Mouse (Mus musculus): ENCODE measurements around the gene Macrod1. TPM values are rescaled to one million over a fixed set of nuclear protein-coding genes. Genes with fewer than 3 reads are reported as not detected.

The Macrod1 gene
- polyA plus RNA-seq, 1 experiment, result 13.4 TPM

DNA sequence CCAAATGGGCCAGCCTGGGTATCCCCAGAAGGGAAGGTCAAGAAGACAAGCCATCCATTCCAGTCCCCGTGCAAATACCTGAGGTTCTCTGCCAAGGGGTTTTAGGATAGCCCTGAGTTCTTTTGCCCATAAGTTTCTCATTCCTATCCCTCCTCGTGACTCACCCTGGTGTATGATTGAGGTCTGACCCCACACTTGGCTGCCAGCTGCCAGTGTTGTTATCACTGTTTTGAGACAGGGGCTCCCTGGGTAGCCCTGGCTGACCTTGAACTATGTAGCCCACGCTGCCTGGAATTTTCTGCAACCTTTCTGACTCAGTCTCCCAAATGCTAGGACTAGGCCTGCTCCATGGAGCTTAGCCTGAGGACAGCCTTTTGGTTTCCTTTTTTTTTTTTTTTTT is 104.5 kb downstream of the Macrod1 start:
- Histone ChIP-seq H3K27me3 (ENCODE audit: control insufficient read depth, insufficient read depth, low read length) (peaks cover 20% of the 10 kb centered on the region), H3K4me1 (ENCODE audit: control insufficient read depth, insufficient read depth, insufficient read length) (peaks cover 6% of the 10 kb centered on the region; the same call in 1 of the 2 replicates), H3K4me3 (ENCODE audit: extremely low read depth, insufficient read depth, insufficient read length) (no peak overlapping the region), H3K36me3 (ENCODE audit: control insufficient read depth, insufficient read depth, low read length) (no peaks in the 10 kb centered on the region), H3K27ac (ENCODE audit: insufficient read depth, low read length) (no peak overlapping the region)
- WGBS, result 79% methylated on average over 3 of the region's 3 CpGs
- TF ChIP-seq POLR2A (IDR thresholded peaks at IDR 0.05; ENCODE audit: low read depth, low read length), result no peak
- no peak for TF ChIP-seq CTCF (IDR thresholded peaks at IDR 0.05; ENCODE audit: extremely low read depth, insufficient read depth, insufficient read length, insufficient replicate concordance)
- no peak for DNase-seq (ENCODE audit: low read depth in 1 of 2, low spot score in 2 of 2)

- 16% methylated on average over 6 of the region's 6 CpGs for WGBS
- Histone ChIP-seq H3K27ac (ENCODE audit: insufficient read depth, low read length) (no peak overlapping the region), H3K36me3 (ENCODE audit: control insufficient read depth, insufficient read depth, low read length) (no peaks in the 10 kb centered on the region), H3K4me1 (ENCODE audit: control insufficient read depth, insufficient read depth, insufficient read length) (peaks cover 6% of the 10 kb centered on the region; the same call in 1 of the 2 replicates), H3K4me3 (ENCODE audit: extremely low read depth, insufficient read depth, insufficient read length) (no peak overlapping the region), H3K27me3 (ENCODE audit: control insufficient read depth, insufficient read depth, low read length) (peaks cover 20% of the 10 kb centered on the region)
- no peak for DNase-seq (ENCODE audit: low read depth in 1 of 2, low spot score in 2 of 2)
- no peak for TF ChIP-seq CTCF (IDR thresholded peaks at IDR 0.05; ENCODE audit: extremely low read depth, insufficient read depth, insufficient read length, insufficient replicate concordance)
- TF ChIP-seq POLR2A (IDR thresholded peaks at IDR 0.05; ENCODE audit: low read depth, low read length), result no peak
Observed at GRCm38 (mm10) chr19:7164238-7164637, 107.6 kb downstream of the Macrod1 start.

DNA sequence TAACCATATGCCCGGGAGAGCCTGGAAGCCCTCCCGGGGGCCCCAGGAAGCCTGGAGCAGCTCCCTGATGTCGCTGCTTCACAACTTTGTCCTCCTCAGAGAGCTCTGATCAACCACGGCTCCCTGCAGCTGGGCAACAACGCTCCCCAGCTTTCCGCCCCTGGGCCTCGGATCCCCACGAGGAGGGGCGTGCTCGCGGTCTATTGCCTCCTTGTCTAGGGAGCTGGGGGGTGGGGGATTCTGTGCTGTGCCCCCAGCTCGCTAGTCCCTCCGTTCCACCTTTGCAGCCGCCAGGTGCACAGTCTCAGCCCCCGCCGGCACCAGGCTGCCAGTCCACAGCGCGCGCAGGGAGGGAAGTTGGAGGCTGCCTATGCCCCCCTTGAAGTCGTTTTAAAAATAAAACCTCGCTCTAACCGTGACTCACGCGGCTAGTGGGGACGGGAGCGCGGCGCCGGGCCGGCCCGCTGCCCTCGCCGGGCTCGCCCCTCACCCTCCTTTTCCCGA is 108.3 kb downstream of the Macrod1 start:
- Histone ChIP-seq H3K4me1 (ENCODE audit: control insufficient read depth, insufficient read depth, insufficient read length) (peaks cover 6% of the 10 kb centered on the region; the same call in 1 of the 2 replicates), H3K4me3 (ENCODE audit: extremely low read depth, insufficient read depth, insufficient read length) (peak overlapping the region; percentile 41; the same call in 1 of the 2 replicates), H3K27ac (ENCODE audit: insufficient read depth, low read length) (no peak overlapping the region), H3K36me3 (ENCODE audit: control insufficient read depth, insufficient read depth, low read length) (no peaks in the 10 kb centered on the region), H3K27me3 (ENCODE audit: control insufficient read depth, insufficient read depth, low read length) (peaks cover 20% of the 10 kb centered on the region)
- TF ChIP-seq CTCF (IDR thresholded peaks at IDR 0.05; ENCODE audit: extremely low read depth, insufficient read depth, insufficient read length, insufficient replicate concordance) (no peak), POLR2A (IDR thresholded peaks at IDR 0.05; ENCODE audit: low read depth, low read length) (no peak)
- no peak for DNase-seq (ENCODE audit: low read depth in 1 of 2, low spot score in 2 of 2)
- 2% methylated on average over 35 of the region's 35 CpGs for WGBS

- Histone ChIP-seq H3K27ac (ENCODE audit: insufficient read depth, low read length) (no peak overlapping the region), H3K4me1 (ENCODE audit: control insufficient read depth, insufficient read depth, insufficient read length) (peaks cover 6% of the 10 kb centered on the region; the same call in 1 of the 2 replicates), H3K27me3 (ENCODE audit: control insufficient read depth, insufficient read depth, low read length) (peaks cover 20% of the 10 kb centered on the region), H3K36me3 (ENCODE audit: control insufficient read depth, insufficient read depth, low read length) (no peaks in the 10 kb centered on the region), H3K4me3 (ENCODE audit: extremely low read depth, insufficient read depth, insufficient read length) (peak overlapping the region; percentile 41; the same call in 1 of the 2 replicates)
- TF ChIP-seq CTCF (IDR thresholded peaks at IDR 0.05; ENCODE audit: extremely low read depth, insufficient read depth, insufficient read length, insufficient replicate concordance) (no peak), POLR2A (IDR thresholded peaks at IDR 0.05; ENCODE audit: low read depth, low read length) (no peak)
- WGBS, result 3% methylated on average over 55 of the region's 105 CpGs
- no peak for DNase-seq (ENCODE audit: low read depth in 1 of 2, low spot score in 2 of 2)
Observed at GRCm38 (mm10) chr19:7165509-7166199, 109.0 kb downstream of the Macrod1 start.

GRCm38 (mm10) chr19:7166200-7166711 is 109.6 kb downstream of the Macrod1 start:
- DNase-seq (ENCODE audit: low read depth in 1 of 2, low spot score in 2 of 2), result no peak
- H3K27me3 ChIP-seq (ENCODE audit: control insufficient read depth, insufficient read depth, low read length), result peaks cover 20% of the 10 kb centered on the region
- H3K4me1 ChIP-seq (ENCODE audit: control insufficient read depth, insufficient read depth, insufficient read length), result peaks cover 8% of the 10 kb centered on the region
- WGBS, result 9% methylated on average over 15 of the region's 15 CpGs
- no peaks in the 10 kb centered on the region for H3K36me3 ChIP-seq (ENCODE audit: control insufficient read depth, insufficient read depth, low read length)
- H3K4me3 ChIP-seq (ENCODE audit: extremely low read depth, insufficient read depth, insufficient read length), result no peak overlapping the region
- TF ChIP-seq CTCF (IDR thresholded peaks at IDR 0.05; ENCODE audit: extremely low read depth, insufficient read depth, insufficient read length, insufficient replicate concordance) (no peak), POLR2A (IDR thresholded peaks at IDR 0.05; ENCODE audit: low read depth, low read length) (no peak)
- no peak overlapping the region for H3K27ac ChIP-seq (ENCODE audit: insufficient read depth, low read length)

DNA sequence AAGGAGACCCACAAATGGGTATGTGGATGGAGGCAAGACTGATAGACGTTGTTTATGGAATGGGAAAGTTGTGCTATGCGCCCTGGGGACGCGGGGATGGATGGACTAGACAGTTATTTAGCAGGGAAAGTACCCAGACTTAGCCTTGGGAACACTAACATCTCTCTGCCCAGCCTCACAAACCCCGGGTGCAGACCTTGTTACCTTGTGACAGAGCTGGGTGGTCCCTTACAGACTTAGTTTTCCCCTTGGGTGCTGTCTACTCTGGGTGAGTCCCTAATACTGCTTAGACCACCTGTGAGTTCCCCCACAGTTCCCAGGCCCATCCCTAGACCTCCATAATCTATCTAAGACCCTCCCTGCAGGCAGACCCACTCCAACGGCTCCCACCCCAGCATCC is 110.2 kb downstream of the Macrod1 start:
- no peak overlapping the region for H3K4me3 ChIP-seq (ENCODE audit: extremely low read depth, insufficient read depth, insufficient read length)
- H3K4me1 ChIP-seq (ENCODE audit: control insufficient read depth, insufficient read depth, insufficient read length), result peaks cover 9% of the 10 kb centered on the region
- no peak for DNase-seq (ENCODE audit: low read depth in 1 of 2, low spot score in 2 of 2)
- WGBS, result 38% methylated on average over 6 of the region's 6 CpGs
- no peaks in the 10 kb centered on the region for H3K36me3 ChIP-seq (ENCODE audit: control insufficient read depth, insufficient read depth, low read length)
- no peak overlapping the region for H3K27ac ChIP-seq (ENCODE audit: insufficient read depth, low read length)
- TF ChIP-seq POLR2A (IDR thresholded peaks at IDR 0.05; ENCODE audit: low read depth, low read length) (no peak), CTCF (IDR thresholded peaks at IDR 0.05; ENCODE audit: extremely low read depth, insufficient read depth, insufficient read length, insufficient replicate concordance) (no peak)
- H3K27me3 ChIP-seq (ENCODE audit: control insufficient read depth, insufficient read depth, low read length), result peaks cover 20% of the 10 kb centered on the region

- no peak overlapping the region for H3K27ac ChIP-seq (ENCODE audit: insufficient read depth, low read length)
- H3K27me3 ChIP-seq (ENCODE audit: control insufficient read depth, insufficient read depth, low read length), result peaks cover 20% of the 10 kb centered on the region
- no peak overlapping the region for H3K4me3 ChIP-seq (ENCODE audit: extremely low read depth, insufficient read depth, insufficient read length)
- WGBS, result 94% methylated on average over 2 of the region's 2 CpGs
- no peak for DNase-seq (ENCODE audit: low read depth in 1 of 2, low spot score in 2 of 2)
- peaks cover 9% of the 10 kb centered on the region for H3K4me1 ChIP-seq (ENCODE audit: control insufficient read depth, insufficient read depth, insufficient read length)
- H3K36me3 ChIP-seq (ENCODE audit: control insufficient read depth, insufficient read depth, low read length), result no peaks in the 10 kb centered on the region
- TF ChIP-seq POLR2A (IDR thresholded peaks at IDR 0.05; ENCODE audit: low read depth, low read length) (no peak), CTCF (IDR thresholded peaks at IDR 0.05; ENCODE audit: extremely low read depth, insufficient read depth, insufficient read length, insufficient replicate concordance) (no peak)
Observed at GRCm38 (mm10) chr19:7168423-7168822, 111.8 kb downstream of the Macrod1 start.

Measured in spleen, adult 2 months (tissue).